Mouse (Mus musculus): ENCODE data around the gene Akap3.

The Akap3 gene

DNA sequence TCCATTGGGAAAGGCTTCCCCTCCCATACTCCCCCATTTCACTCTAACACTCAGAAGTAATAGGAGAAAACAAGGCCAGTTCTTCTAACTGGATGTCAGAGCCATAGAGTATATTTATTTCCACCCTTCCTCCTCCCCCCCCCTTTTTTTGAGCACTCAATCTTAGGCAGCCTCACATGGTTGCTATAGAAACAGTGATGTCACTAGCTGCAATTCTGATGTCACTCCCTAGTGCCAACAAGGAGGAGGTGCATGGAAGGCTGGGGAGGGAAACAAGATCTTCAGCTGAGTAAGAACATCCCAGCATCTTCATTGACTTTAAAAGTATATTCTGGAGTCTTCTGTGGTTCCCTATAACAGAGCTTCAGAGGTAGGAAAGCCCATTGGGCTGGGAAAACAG lies at the start of gene Akap3:
TSS of gene Akap3 (plus strand) at position 218 of the 400 bp plus-strand sequence.
- DNase-seq (ENCODE audit: low read depth, low spot score), result no peak

DNA sequence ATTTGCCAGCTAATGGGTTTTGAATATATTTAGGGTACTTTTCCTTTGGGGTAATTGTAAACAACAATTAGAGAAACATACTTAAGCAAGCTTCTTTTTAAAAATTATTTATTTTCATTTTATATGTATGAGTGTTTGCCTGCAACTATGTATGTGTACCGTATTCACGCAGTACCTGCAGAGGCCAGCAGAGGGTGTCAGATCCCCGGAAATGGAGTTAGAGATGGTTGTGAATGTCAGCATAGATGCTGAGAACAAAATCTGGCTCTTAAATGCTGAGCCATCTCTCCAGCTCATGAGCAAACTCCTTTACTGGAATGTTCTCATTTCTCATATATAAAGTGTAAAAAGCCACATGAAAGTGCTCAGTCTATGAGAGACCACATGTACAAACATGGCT lies 46.1 kb upstream of the Akap3 start:
- no peak for DNase-seq (ENCODE audit: low read depth, low spot score)

DNA sequence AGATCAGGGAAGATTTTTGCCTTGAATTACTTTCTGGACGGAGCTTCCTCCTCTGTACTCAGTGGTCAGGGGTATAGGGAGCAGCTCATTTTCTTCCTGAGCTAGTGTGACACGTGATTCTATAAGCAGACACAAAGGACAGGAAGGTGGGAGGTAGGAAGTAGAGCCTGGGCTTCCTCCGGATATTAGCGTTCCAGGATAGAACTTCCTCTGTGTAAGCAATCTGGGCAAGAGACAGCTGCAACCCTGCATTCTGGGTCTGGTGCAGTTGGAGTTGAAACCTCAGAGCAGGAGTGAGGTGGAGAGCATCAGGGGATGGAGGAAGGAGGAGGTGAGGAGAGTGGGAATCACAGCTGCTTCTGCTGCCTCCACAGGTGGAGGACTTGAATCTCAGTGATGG lies 44.8 kb upstream of the Akap3 start:
- no peak for DNase-seq (ENCODE audit: low read depth, low spot score)

DNA sequence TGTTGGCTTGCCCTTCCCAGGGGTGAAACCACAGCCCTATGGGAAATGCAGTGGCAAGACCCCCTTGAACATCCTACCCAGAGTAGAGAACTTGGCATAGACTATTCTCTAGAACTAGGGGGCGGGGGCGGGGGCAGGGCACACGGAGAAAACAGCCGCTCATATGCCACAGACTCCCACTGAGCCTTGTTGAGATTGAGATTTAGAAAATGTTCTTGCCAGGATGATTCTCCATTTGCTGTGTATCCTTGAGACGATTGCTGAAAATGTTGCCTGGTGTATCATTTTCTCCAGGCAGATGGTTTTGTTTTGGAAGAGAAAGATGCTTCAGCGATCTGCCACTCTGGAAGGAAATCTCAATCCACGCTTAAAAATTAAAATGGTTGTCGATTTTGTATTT lies 44.3 kb upstream of the Akap3 start:
- DNase-seq (ENCODE audit: low read depth, low spot score), result no peak

DNA sequence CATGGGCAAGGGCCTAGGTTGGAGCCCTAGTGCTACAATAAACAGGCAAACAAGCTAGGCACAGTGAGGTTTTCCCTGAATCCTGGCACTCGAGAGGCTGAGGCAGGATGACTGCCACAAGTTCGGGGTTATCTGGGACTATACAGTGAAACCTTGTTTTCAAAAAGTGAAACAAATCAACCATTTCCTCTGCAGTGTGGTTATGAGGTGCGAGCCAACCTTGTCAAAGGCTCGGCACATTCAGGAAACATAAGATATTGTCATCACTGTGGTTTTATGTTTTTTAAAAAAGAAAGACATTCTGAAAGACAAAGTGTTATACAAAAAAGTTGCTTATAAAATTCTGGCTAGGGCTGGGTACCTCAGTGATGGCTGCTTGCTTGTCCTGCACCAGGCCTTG lies 41.4 kb upstream of the Akap3 start:
- DNase-seq (ENCODE audit: low read depth, low spot score), result no peak

DNA sequence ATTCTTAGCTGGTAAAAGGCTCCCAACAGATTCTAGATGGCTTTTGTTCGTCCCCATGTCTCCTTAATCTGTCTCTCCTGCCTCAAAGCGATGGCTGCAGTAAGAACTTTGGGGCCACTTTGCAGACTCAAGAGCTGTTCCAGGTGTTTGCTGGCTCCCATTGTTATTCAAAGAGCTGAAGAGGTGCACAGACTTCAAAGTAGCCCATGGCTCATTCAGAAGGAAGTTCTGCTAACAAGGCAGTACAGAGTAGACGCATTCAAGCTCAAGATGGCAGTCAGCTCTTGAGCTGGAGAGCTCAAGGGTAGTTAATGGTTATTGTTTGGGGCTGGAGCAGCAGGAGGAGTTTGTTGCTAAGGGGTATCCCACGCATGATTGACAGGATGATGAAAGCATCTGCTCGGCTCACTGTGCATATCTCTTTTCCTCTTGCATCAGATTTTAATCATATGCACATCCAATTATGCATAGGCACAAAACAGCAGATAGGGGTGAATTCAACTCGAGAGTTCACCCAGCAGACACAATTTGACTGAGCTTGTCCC lies 37.6 kb upstream of the Akap3 start:
- no peak for DNase-seq (ENCODE audit: low read depth, low spot score)

DNA sequence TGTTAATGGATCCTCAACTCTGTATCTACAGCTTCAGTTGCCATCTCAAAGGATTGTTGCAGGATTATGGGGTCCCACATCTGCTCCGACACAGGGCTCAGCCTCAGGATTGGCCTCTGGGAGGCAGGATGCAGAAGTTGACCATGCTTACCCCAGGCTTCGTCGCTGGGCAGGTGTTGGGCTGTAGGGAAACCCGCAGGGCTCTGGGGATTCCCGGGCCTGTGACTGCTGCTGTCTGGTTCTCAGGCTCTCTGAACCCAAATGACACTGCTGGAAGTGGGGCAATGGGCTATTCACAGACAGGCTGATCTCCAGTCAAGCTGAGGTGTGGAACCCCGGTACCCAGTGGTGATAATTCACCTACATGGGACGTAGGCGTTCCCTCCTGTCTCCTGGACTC lies 36.6 kb upstream of the Akap3 start:
- DNase-seq (ENCODE audit: low read depth, low spot score), result no peak

DNA sequence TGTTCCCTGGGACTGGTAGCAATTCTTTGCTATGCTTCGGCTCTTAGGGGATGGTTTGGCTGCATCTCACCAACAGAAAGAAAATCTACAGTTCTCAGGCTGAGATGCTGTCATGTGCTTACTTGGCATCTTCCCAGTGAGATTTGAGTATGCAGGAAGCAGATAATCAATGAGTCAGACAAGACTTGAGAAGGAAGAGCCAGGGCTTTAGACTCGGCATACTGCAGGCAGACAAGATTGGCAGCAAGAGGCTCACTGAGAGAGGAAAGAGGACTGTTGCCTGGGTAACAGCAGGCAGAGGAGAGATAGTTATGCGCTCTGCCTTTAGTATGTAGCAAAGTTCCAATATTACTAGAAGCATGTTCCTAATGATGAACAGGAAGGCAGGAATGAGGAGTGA lies 29.8 kb upstream of the Akap3 start:
- DNase-seq (ENCODE audit: low read depth, low spot score), result no peak

DNA sequence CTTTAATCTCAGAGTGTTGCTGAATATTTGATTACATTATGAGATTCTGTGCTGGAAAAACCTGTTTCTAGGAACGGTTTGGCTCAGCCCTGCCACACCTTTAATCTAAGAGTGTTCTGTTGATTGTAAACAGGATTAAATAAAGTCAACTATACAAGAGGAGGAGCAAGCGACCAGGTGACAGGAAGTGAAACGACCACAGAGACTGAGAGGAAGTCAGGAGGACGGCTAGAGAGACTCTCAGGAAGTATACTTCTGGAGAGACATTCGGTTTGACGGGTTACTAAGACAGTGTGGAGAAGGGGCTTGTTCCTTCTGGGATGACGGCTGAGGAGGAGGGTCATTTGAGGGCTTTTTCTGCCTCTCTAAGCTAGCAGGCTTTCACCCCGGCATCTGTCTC lies 16.3 kb upstream of the Akap3 start:
- DNase-seq (ENCODE audit: low read depth, low spot score), result no peak

DNA sequence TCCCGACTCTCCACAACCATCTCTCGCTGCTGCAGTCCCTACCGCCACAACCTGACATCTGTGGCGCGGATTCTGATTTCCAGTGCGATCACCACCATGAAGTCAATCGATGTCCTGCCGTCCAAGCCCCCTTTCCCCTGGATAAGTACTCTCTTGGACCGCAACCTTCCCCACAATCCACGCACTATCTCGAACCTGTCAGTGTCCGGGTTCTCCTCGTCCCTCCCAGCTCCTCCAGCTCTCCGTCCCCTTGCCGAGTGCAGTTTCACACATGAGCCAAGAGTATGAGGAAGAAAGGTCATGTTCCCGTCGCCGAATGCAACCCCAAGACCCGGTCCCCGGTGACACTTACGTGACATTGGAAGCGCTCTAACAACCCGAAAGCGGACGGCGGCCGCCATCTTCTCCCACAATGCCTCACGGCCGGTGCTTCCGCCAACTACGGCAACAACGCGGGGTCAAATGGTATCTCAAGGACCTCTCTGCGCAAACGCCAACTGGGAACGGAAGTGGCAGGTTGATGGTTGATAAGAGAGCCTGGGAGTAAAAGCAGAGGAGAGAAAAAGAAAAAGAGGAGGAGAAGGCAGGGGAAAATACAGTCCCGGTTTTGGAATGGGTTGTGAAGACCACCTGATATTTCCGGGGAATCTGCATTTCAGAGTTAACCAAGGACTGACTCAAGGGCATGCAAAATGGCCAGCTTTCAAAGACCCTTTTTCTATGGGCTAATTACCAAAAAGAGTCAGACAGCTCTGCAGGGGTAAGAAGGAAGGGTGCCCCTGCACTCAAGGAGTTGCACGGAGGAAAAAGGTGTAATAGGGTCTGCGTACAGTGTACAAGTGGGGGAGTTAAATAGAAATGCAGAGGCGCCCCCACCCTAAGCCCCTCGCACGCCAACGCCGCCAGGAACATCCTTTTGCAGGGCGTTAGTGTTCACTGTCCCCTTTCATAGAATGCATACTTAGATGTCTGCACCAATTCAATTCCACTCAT lies 3.9 kb upstream of the Akap3 start, which contains the start of gene Ndufa9:
TSS of gene Ndufa9 (minus strand) at position 425 of the 993 bp plus-strand sequence.
- peak; percentile 94 for DNase-seq (ENCODE audit: low read depth, low spot score)

DNA sequence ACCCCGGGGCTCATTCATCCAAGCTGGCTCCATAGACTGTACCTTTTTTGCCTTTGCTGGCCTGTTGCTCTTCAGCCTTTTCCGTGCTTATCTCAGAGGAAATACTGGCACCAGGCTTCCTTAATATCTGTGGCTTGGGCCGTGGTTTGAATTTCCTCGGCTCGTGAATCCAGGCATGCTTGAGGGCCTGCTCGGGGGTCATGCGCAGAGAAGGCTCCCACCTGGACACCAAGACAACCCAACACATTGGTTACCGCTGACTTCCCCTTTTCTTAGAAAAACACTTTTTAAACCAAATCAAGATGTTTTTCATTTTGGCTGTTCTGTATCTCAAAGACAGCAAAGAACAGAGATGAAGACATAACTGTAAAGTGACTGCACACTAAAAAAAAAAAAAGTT lies 24.2 kb downstream of the Akap3 start:
- DNase-seq (ENCODE audit: low read depth, low spot score), result no peak

DNA sequence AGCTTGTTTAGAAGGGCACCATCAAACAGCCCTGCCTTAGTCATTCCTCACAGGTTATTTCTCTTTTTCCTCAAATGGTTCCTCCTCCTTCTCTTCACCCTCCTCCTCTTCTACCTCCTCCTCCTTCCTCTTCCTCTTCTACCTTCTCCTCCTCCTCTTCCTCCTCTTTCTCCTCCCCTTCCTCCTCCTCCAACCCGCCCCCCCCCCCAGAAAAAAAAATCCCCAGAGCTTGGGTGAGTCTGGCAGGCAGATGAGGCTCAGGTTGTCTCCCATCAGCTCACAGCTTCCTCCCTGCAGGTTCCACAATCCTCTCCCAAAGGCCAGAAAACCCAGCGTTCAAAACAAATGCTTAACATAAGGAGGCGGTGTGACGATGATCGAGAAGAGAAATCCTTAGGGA lies 54.5 kb downstream of the Akap3 start:
- DNase-seq (ENCODE audit: low read depth, low spot score), result no peak

DNA sequence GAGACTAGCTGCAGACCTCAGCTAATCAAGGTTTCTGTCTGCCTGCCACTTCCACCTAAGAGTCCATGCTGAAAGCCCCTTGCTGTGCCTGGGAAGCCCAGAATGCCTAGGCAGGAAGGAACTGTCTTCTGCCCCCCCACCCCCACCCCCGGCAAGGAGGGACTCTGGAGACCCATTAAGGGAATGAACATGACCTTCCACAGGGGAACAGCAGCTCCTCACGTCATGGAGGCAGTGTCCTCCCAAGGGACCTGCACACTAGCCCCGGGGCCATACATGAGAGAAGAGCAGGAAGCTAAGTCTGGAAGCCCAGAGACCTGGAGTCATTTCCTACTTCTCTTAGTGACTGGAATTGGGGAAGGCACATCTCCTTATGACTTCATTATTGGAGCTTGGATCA lies 55.0 kb downstream of the Akap3 start:
- DNase-seq (ENCODE audit: low read depth, low spot score), result no peak

DNA sequence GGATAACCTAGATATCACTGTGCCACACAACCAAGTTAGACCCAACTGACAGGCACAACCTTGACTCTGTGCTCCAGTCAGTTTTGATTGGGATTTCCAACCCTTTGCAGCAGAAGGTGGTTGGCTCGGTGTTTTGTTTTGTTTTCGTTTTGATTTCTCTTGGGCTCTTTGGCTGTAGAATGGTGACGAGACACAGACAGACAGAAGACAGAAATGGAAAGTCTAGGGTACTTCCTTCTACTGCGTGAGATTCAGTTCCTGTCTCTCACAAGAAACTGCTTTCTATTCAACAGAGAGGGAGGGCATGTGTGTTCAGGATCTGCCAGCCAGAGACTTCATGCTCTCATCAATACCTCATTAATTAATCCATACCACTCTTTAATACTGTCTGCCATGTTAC lies 57.8 kb downstream of the Akap3 start:
- DNase-seq (ENCODE audit: low read depth, low spot score), result no peak

DNA sequence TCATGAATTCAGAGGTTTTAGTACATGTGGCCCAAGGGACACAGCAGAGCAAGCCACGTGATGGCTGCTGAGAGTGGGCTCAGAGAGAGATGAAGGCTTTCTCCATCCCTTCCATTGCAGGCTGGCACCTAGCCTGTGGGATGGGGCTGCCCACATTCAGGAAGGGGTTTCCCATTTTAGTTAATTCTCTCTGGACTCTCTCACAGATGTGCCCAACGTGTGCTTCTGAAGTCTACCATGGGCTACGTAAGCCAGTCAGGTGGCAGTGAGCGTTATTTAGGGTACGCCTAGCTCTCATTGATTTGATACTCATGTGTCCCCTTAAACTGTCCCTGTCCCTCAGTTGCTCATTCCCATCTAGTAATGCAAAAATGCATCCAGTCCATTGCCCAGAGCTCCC lies 62.0 kb downstream of the Akap3 start:
- no peak for DNase-seq (ENCODE audit: low read depth, low spot score)

DNA sequence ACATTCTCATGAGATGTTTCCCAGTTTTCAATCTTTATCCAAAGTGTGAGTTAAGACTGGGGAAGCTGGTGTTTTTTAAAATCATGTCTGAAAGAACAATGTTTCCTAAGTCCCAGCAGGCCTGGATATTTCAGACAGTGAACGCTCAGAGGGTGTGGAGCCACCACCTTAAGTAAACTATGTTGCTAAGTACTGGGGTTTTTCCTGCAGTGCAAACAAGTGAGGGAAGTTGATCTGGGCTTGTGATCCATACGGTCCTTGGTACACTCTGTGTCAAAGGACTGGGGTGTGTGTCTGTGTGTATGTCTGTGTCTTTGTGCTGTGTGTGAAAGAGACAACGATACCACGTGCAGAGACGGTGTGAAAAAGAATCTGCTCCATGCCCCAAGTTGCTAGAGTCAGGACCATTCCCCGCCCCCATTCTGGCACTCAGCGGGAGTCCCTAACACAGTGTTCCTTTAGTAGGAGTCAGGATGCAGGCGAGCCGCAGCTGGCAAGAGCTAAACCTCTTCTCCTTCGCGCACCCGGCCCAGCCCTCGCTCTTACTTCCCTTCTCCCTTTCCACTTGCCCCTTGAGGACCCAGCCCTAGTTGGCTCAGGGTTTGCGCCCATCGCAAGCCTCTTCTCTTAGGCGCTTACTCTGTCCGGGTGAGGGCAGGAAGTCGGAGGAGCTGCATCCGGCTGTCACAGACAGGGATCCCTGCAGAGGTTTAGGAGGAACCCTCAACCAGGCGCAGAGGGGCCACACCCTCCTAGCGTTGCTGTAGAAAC lies 68.4 kb downstream of the Akap3 start, which contains the start of gene Dyrk4:
TSS of gene Dyrk4 (minus strand) at position 729 of the 771 bp plus-strand sequence.
- DNase-seq (ENCODE audit: low read depth, low spot score), result no peak

Measured in forelimb bud, embryonic 11.5 days (tissue).